Mouse (Mus musculus): Measurements from ENCODE around the gene Rbm47. TPM values are rescaled to one million over a fixed set of nuclear protein-coding genes. Genes with fewer than 3 reads are reported as not detected.

Gene Rbm47
- polyA plus RNA-seq, 1 experiment from 2014 or later: 5.1 TPM

DNA sequence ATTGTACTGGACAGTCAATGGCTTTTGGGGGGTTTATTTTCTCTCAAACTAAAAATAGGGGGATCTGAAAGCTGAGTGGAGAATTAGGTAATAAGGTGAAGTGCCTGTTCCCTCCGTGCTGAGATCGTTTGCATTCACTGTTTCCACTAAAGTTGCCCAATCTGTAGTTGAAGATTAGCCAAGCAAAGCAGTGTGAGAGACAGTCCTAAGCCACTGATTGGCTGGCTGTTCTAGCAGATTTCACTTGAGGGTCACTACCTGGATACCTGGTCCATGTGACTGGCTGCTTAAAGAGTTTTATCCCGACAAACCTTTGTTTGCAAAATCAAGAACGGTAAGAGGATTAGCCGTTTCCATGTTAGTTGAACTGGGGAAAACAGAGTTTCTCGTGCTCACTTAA is 58.7 kb downstream of the Rbm47 start:
- H3K9ac ChIP-seq (replicated peaks): no peak overlapping the region
- H3K4me2 ChIP-seq (replicated peaks): no peak overlapping the region
- ATAC-seq (replicated peaks): no peak
- no peak overlapping the region for H3K4me3 ChIP-seq
- H3K36me3 ChIP-seq: no peaks in the 10 kb centered on the region
- H3K27me3 ChIP-seq: no peaks in the 10 kb centered on the region
- no peaks in the 10 kb centered on the region for H3K9me3 ChIP-seq
- no peaks in the 10 kb centered on the region for H3K4me1 ChIP-seq
- 27% methylated on average over 6 of the region's 6 CpGs for WGBS
- H3K27ac ChIP-seq (replicated peaks): no peak overlapping the region

DNA sequence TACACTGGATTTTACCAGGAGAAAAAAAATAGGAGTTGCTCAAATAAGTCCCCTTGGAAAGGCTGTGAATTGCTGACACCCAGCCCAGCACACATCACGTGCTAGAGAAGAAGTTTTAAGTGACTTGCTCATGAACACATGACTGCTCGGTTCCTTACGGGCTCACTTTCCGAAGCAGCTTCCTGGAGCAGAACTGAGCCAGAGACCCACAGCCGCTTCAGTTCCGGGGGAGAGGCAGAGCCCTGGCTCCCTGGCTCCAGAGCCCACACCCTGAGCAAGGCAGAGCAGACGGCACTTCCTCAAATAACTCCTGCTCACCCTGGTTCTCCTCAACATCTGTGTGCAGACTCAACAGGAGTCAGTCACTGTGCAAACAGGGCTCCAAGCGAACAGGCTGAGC is 60.9 kb downstream of the Rbm47 start:
- no peaks in the 10 kb centered on the region for H3K27me3 ChIP-seq
- no peak overlapping the region for H3K9ac ChIP-seq (replicated peaks)
- 87% methylated on average over 8 of the region's 8 CpGs for WGBS
- no peaks in the 10 kb centered on the region for H3K36me3 ChIP-seq
- no peaks in the 10 kb centered on the region for H3K9me3 ChIP-seq
- no peak overlapping the region for H3K4me3 ChIP-seq
- ATAC-seq (replicated peaks): no peak
- no peak overlapping the region for H3K27ac ChIP-seq (replicated peaks)
- H3K4me1 ChIP-seq: no peaks in the 10 kb centered on the region
- no peak overlapping the region for H3K4me2 ChIP-seq (replicated peaks)

DNA sequence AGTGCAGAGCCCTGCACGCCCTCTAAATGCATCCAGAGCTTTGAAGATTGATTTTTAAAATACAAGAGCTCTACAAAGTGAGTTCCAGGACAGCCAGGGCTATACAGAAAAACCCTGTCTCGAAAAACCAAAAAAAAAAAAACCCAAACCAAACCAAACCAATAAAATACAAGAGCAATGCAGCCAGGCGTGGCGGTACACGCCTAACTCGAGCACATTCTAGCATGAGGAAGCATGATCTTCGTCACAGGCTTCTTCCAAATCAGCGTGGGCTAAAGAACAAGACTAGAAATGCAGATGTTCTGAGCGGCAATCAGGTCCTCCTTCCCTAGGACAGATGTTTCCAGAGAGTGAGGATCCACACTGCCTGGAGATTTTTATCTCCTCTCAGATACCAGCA is 66.5 kb downstream of the Rbm47 start:
- Histone ChIP-seq H3K4me1 (no peaks in the 10 kb centered on the region), H3K4me2 (replicated peaks) (no peak overlapping the region), H3K27ac (replicated peaks) (no peak overlapping the region), H3K36me3 (no peaks in the 10 kb centered on the region), H3K27me3 (no peaks in the 10 kb centered on the region), H3K9me3 (no peaks in the 10 kb centered on the region), H3K4me3 (no peak overlapping the region), H3K9ac (replicated peaks) (no peak overlapping the region)
- WGBS: 89% methylated on average over 9 of the region's 9 CpGs
- no peak for ATAC-seq (replicated peaks)

DNA sequence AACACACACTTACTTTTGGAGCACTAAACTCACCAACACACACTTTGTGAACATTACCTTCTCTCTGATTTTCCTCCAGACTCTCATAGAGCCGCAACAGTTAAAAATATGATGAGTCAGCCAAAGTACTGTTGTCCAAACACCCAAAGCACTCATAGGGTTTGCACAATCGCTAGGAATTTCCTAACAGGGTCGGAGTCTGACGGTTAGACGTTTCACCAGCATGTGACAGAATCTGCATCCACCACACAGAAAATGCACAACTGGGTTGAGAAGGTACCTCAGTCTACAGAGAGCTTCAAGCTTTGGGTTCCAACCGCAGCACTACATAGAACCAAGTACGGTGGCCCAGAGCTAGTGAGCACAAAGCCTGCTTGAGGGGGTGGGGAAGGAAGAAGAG is 67.0 kb downstream of the Rbm47 start:
- Histone ChIP-seq H3K9me3 (no peaks in the 10 kb centered on the region), H3K36me3 (no peaks in the 10 kb centered on the region), H3K27ac (replicated peaks) (no peak overlapping the region), H3K4me2 (replicated peaks) (no peak overlapping the region), H3K4me1 (no peaks in the 10 kb centered on the region), H3K9ac (replicated peaks) (no peak overlapping the region), H3K27me3 (no peaks in the 10 kb centered on the region), H3K4me3 (no peak overlapping the region)
- 88% methylated on average over 7 of the region's 7 CpGs for WGBS
- no peak for ATAC-seq (replicated peaks)

DNA sequence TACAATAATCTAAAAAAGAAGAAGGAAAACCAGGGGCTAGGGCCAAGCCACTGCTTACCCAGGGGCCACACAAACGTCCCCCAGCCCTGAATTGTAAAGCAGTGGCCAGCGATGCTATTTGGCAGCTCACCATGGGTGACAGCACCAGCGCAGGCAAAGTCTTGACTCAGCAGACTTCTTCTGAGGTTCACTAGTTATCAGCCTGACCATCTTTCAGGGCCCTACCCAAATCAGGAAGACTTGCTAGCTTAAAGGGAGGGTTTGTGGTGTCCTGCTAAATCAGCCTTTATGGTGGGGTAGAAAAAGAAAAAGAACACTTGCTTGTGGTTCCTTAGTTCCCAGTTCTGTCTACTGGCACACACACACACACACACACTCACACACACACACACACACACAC is 67.6 kb downstream of the Rbm47 start:
- no peak overlapping the region for H3K27ac ChIP-seq (replicated peaks)
- no peak for ATAC-seq (replicated peaks)
- WGBS: 87% methylated on average over 3 of the region's 3 CpGs

DNA sequence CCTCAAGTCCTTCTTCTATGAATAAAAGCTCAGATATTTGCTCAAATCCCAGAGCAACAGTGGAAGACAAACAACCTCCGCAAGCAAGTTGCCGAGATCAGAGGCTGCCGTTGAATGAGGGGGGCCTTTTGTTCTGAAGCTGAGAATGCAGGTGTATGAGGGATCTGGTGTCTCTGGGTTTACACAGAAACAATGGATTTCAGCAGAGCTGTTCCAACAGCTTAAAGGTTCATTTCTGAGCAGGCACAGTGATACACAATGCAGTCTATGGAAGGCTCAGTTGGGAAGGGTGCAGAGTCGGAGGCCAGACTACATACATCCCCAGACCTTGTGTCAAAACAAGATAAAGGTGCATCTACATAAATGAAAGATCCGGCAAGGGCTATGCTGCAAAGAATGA is 69.5 kb downstream of the Rbm47 start:
- ATAC-seq (replicated peaks): no peak
- no peaks in the 10 kb centered on the region for H3K9me3 ChIP-seq
- H3K27me3 ChIP-seq: no peaks in the 10 kb centered on the region
- H3K4me2 ChIP-seq (replicated peaks): no peak overlapping the region
- no peak overlapping the region for H3K27ac ChIP-seq (replicated peaks)
- WGBS: 57% methylated on average over 5 of the region's 5 CpGs
- H3K4me3 ChIP-seq: no peak overlapping the region
- no peaks in the 10 kb centered on the region for H3K36me3 ChIP-seq
- no peak overlapping the region for H3K9ac ChIP-seq (replicated peaks)
- no peaks in the 10 kb centered on the region for H3K4me1 ChIP-seq

More for the DNA sequence above, 67.6 kb downstream of the Rbm47 start:
- H3K9me3 ChIP-seq: no peaks in the 10 kb centered on the region
- H3K36me3 ChIP-seq: no peaks in the 10 kb centered on the region
- H3K4me3 ChIP-seq: no peak overlapping the region
- no peaks in the 10 kb centered on the region for H3K27me3 ChIP-seq
- H3K9ac ChIP-seq (replicated peaks): no peak overlapping the region
- H3K4me2 ChIP-seq (replicated peaks): no peak overlapping the region
- no peaks in the 10 kb centered on the region for H3K4me1 ChIP-seq

DNA sequence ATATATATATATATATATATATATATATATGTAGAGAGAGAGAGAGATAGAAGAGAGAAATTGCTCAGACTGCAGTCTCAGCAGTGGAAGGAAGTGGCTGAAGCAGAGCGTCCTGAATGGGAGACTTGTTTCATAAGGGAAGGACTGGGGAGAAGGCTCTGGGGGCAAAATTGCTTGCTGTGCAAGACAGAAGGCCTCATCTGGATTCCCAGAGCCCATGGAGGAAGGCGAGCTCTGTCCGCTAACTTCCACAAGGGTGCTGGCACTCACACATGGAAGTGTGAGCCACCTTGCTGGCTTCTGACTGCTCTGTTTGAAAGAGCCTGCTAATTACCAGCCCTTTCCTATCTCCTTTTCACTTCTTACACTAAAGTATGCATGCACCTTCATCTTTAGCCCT is 70.1 kb downstream of the Rbm47 start:
- Histone ChIP-seq H3K4me2 (replicated peaks) (no peak overlapping the region), H3K27ac (replicated peaks) (no peak overlapping the region), H3K27me3 (no peaks in the 10 kb centered on the region), H3K9me3 (no peaks in the 10 kb centered on the region), H3K4me1 (no peaks in the 10 kb centered on the region), H3K4me3 (no peak overlapping the region), H3K36me3 (no peaks in the 10 kb centered on the region), H3K9ac (replicated peaks) (no peak overlapping the region)
- 98% methylated on average over 3 of the region's 3 CpGs for WGBS
- no peak for ATAC-seq (replicated peaks)

DNA sequence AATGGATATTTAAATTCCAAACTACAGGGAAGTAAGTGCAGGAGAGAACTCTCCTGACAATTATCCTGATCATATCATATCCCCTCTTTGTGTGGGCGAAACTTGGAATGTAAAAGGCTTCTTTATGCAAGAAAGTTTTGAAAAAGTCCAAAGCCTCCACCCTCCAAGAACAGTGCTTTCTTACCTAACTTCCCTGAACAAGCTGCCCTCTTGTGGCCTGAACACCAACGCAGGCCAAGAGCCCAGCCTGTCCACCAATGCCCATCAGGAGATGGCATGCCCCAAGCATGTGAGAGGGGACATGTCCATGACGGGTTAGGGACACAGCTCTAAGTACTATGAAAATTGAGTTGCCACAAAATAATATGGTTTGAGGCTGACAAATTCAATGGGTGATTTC is 71.3 kb downstream of the Rbm47 start:
- WGBS: 74% methylated on average over 3 of the region's 3 CpGs
- Histone ChIP-seq H3K36me3 (no peaks in the 10 kb centered on the region), H3K27me3 (no peaks in the 10 kb centered on the region), H3K4me2 (replicated peaks) (no peak overlapping the region), H3K27ac (replicated peaks) (no peak overlapping the region), H3K9me3 (no peaks in the 10 kb centered on the region), H3K9ac (replicated peaks) (no peak overlapping the region), H3K4me3 (no peak overlapping the region), H3K4me1 (no peaks in the 10 kb centered on the region)
- no peak for ATAC-seq (replicated peaks)

DNA sequence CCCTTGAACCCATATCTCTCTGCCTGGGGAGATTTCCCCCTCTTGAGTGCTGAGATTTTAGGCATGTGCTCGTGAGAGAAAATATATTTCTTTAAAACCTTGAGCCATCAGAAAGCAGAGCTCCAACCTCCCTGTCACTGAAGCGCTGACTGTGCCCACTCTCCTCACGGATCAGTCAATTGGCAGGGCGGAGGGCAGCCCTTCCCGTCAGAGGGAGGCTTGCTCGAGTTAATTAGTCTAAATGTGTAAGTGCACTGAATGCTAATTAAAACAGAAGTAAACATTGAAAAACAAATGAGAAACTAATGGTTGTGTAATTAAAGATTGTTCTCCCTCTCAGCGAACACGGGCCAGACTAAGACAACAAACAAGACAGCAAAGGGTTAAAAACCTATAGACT is 72.6 kb downstream of the Rbm47 start:
- Histone ChIP-seq H3K36me3 (no peaks in the 10 kb centered on the region), H3K4me1 (no peaks in the 10 kb centered on the region), H3K4me3 (no peak overlapping the region), H3K27me3 (no peaks in the 10 kb centered on the region), H3K27ac (replicated peaks) (no peak overlapping the region), H3K4me2 (replicated peaks) (no peak overlapping the region), H3K9ac (replicated peaks) (no peak overlapping the region), H3K9me3 (no peaks in the 10 kb centered on the region)
- no peak for ATAC-seq (replicated peaks)
- WGBS: 24% methylated on average over 8 of the region's 8 CpGs

DNA sequence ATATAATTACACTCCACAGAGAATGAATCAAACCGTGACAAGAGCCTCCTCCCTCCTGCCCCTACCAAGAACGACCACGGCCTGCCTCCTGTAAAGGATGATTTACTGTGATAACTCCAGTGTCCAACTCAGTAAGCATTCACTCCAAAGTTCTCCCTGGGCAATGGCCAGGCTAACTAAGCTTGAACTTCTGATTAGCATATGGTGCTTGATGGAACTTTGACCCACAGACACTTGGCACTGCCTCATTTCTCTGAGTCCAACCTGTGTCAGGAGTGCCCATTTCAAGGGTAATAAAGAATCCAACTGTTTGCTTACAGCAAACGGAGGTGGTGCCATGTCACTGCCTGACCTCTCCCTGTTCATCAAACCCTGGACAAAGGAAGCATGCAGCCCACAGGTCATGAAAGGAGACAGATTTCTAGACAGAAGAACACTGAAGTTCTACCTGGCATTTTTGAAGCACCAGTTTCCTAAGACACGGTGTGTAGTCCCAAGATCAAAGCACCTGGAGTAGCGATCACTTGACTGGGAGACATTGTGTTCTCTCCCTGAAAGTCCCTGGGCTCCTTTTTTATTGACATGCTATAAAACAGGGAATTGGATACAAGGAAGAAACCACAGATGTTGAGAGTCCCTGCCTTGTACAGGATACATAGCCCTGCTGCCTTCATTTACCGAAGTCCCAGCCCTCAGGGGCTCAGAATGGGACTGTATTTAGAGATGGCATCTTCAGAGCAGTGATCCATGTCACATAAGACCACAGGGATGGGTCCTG is 74.6 kb downstream of the Rbm47 start:
- H3K36me3 ChIP-seq: no peaks in the 10 kb centered on the region
- 86% methylated on average over 7 of the region's 7 CpGs for WGBS
- no peak for ATAC-seq (replicated peaks)
- no peaks in the 10 kb centered on the region for H3K4me1 ChIP-seq
- H3K4me2 ChIP-seq (replicated peaks): no peak overlapping the region
- H3K4me3 ChIP-seq: no peak overlapping the region
- no peaks in the 10 kb centered on the region for H3K27me3 ChIP-seq
- H3K9ac ChIP-seq (replicated peaks): no peak overlapping the region
- H3K9me3 ChIP-seq: no peaks in the 10 kb centered on the region
- H3K27ac ChIP-seq (replicated peaks): no peak overlapping the region

DNA sequence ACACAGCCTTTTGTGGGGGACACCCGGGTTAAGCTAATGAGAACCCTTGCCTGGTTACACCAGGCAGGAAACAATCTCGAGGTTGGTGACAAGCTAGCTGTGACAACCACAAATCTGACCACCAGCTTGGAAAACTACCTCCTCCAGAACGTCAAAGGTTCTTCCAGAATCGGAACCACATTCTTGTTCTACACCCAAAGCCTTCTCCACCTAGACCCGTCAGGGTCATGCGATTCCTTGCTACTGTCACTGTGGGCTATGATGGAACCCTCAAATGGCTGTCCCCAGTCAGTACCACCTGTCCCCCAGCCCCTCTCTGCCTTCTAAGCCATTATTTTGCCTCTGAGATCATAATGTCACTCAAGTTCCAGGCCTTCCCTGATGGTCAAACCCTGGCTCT is 76.8 kb downstream of the Rbm47 start:
- no peak overlapping the region for H3K27ac ChIP-seq (replicated peaks)
- H3K9ac ChIP-seq (replicated peaks): no peak overlapping the region
- no peaks in the 10 kb centered on the region for H3K4me1 ChIP-seq
- 91% methylated on average over 6 of the region's 6 CpGs for WGBS
- H3K4me2 ChIP-seq (replicated peaks): no peak overlapping the region
- no peaks in the 10 kb centered on the region for H3K36me3 ChIP-seq
- ATAC-seq (replicated peaks): no peak
- no peak overlapping the region for H3K4me3 ChIP-seq
- H3K27me3 ChIP-seq: no peaks in the 10 kb centered on the region
- H3K9me3 ChIP-seq: no peaks in the 10 kb centered on the region

DNA sequence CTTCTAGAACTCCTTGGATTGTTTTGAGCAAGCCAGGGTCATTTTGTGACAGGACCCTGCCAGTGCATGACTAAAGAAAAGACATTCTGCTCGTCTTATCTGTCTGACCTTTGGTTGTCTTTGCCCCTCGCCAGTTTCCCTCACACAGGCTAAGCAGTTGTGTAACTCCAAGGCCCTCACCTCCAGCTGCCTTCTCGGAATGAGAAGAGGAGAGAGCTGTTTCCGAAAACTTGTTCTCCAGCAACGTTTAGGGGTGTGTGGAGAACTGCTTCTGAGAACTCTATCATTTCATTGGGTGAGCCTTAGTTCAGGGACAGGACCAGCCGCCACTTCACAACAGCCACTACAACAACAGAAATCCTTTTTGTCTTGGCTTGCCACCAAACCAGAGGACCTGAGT is 77.8 kb downstream of the Rbm47 start:
- ATAC-seq (replicated peaks): no peak
- Histone ChIP-seq H3K27me3 (no peaks in the 10 kb centered on the region), H3K9ac (replicated peaks) (no peak overlapping the region), H3K4me2 (replicated peaks) (no peak overlapping the region), H3K36me3 (no peaks in the 10 kb centered on the region), H3K4me3 (no peak overlapping the region), H3K4me1 (no peaks in the 10 kb centered on the region), H3K27ac (replicated peaks) (no peak overlapping the region), H3K9me3 (no peaks in the 10 kb centered on the region)
- WGBS: 74% methylated on average over 6 of the region's 6 CpGs

DNA sequence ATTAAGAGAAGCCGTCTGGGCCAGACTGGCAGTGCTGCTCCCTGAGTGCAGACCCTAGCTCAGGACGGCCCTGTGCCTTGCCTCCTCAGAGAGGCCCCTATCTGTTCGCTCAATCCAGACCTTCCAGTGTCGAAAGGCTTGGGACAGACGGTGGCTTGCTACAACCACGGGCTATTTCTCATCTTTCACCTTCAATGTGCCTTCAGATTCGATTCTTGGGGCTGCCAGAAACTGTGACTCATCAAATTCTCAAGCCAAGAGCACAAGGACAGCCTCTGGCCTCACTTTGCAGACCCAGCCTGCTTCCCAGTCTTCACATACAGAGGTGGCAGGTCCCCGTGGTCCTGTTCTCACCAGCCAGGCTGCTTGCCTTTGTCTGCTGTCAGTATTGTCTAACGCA is 82.9 kb downstream of the Rbm47 start:
- no peak overlapping the region for H3K9ac ChIP-seq (replicated peaks)
- no peak overlapping the region for H3K4me3 ChIP-seq
- no peak overlapping the region for H3K27ac ChIP-seq (replicated peaks)
- ATAC-seq (replicated peaks): no peak
- 69% methylated on average over 9 of the region's 9 CpGs for WGBS
- H3K36me3 ChIP-seq: no peaks in the 10 kb centered on the region
- H3K9me3 ChIP-seq: no peaks in the 10 kb centered on the region
- no peaks in the 10 kb centered on the region for H3K4me1 ChIP-seq
- H3K27me3 ChIP-seq: no peaks in the 10 kb centered on the region
- no peak overlapping the region for H3K4me2 ChIP-seq (replicated peaks)
